Mouse (Mus musculus) ES-Bruce4 (cell line): Measurements from ENCODE around the gene Ddc.

Experiments used
- CTCF ChIP-seq: IDR thresholded peaks from one replicate; pipeline ENCODE4 v1.8.1; 2011; ENCODE audit warnings: low read depth, low read length
- POLR2A ChIP-seq: IDR thresholded peaks from one replicate; pipeline ENCODE4 v1.8.1; 2011; ENCODE audit warnings: low read length; ENCODE audit not compliant: insufficient read depth

- TF ChIP-seq CTCF (no peak), POLR2A (no peak)
Observed at GRCm38 (mm10) chr11:11940833-11941681, 43.1 kb upstream of the Ddc start.
